ENCODE assay signal across 14 mouse cellular contexts in genomic region chr5:23517839-23518238, GRCm38 (mm10).
A peak's percentile ranks its signal among the peaks of the same experiment; 100 is the strongest.
DNase-seq lines count a peak whose midpoint lies in the region; ATAC-seq and TF ChIP-seq lines count a peak whose summit lies in the region.
"Had no signal": no experiment of that assay in that cellular context is flagged by ENCODE, and none has a peak within 500 bp of the region (broad histone marks: within the 10 kb centered on the region; RNA-seq: fewer than 3 reads in every experiment).

No protein-coding gene starts in this region.

- no peak for TF ChIP-seq CTCF in thymus, adult 2 months (IDR thresholded peaks at IDR 0.05; ENCODE audit: borderline replicate concordance, control insufficient read depth, extremely low read depth, insufficient read depth, low read length, poor library complexity)

- no peak overlapping the region for H3K4me2 ChIP-seq in hindbrain, embryonic 16.5 days (ENCODE audit: low read length)
- H3K4me2 ChIP-seq: liver, embryonic 12.5 days; neural tube, embryonic 12.5 days had no signal

- no peak overlapping the region for H3K9ac ChIP-seq in hindbrain, embryonic 16.5 days (ENCODE audit: low read depth, low read length)
- H3K9ac ChIP-seq: liver, embryonic 12.5 days; neural tube, embryonic 12.5 days had no signal

- H3K27ac ChIP-seq in hindbrain, embryonic 16.5 days (ENCODE audit: low read depth, low read length), result 0 out of 2 replicates have a peak overlapping the region, but pooled peaks have one; percentile 26
- H3K27ac ChIP-seq in thymus, adult 2 months (ENCODE audit: control insufficient read depth, insufficient read depth, low read length), result no peak overlapping the region
- H3K27ac ChIP-seq: liver, embryonic 12.5 days; neural tube, embryonic 12.5 days had no signal

- no peaks in the 10 kb centered on the region for H3K27me3 ChIP-seq in hindbrain, embryonic 16.5 days (replicated peaks; ENCODE audit: control insufficient read depth, insufficient read depth, low read length)
- no peaks in the 10 kb centered on the region for H3K27me3 ChIP-seq in thymus, adult 2 months (ENCODE audit: control insufficient read depth, insufficient read depth, low read length)
- H3K27me3 ChIP-seq: CH12.LX; liver, embryonic 12.5 days; neural tube, embryonic 12.5 days had no signal

- H3K4me3 ChIP-seq in hindbrain, embryonic 16.5 days (ENCODE audit: low read length), result no peak overlapping the region
- H3K4me3 ChIP-seq in thymus, adult 2 months (ENCODE audit: control insufficient read depth, insufficient read depth, low read length), result no peak overlapping the region
- H3K4me3 ChIP-seq: erythroblast, embryonic 14.5 days; liver, embryonic 12.5 days; neural tube, embryonic 12.5 days had no signal

- no peaks in the 10 kb centered on the region for H3K9me3 ChIP-seq in hindbrain, embryonic 16.5 days (ENCODE audit: control insufficient read depth, low read length)
- H3K9me3 ChIP-seq: liver, embryonic 12.5 days; neural tube, embryonic 12.5 days had no signal

- peak; percentile 69 to 76 for DNase-seq in frontal cortex, adult 2 months (ENCODE audit: extremely low spot score in 1 of 2, low spot score in 1 of 2)
- DNase-seq in frontal cortex, postnatal 14 days (ENCODE audit: low spot score in 2 of 2), result no peak
- DNase-seq in left cerebral cortex, adult 11 months (ENCODE audit: low spot score), result peak; percentile 66
- no peak for DNase-seq in left cerebral cortex, postnatal 10 days (ENCODE audit: extremely low spot score in 1 of 2, low spot score in 2 of 2)
- DNase-seq in right cerebral cortex, adult 2 months (ENCODE audit: low spot score in 2 of 2), result peak; percentile 61 to 71
- DNase-seq in testis, postnatal 14 days (ENCODE audit: low spot score), result no peak
- DNase-seq in thymus, adult 2 months, result no peak
- DNase-seq: kidney, postnatal 36 days had no signal

- no peak for ATAC-seq in hindbrain, embryonic 16.5 days
- ATAC-seq: inflammation-experienced regulatory T-cells, adult 6 months; liver, embryonic 12.5 days had no signal

- 57% methylated on average over 4 of the region's 4 CpGs for WGBS in hindbrain, embryonic 16.5 days
- WGBS in thymus, adult 2 months, result 92% methylated on average over 4 of the region's 4 CpGs

- no peak for TF ChIP-seq POLR2A in thymus, adult 2 months (IDR thresholded peaks at IDR 0.05; ENCODE audit: control insufficient read depth, extremely low read depth, insufficient read depth, low read length, poor library complexity)

- H3K36me3 ChIP-seq in hindbrain, embryonic 16.5 days (ENCODE audit: control insufficient read depth, insufficient read depth, low read length), result peaks cover 14% of the 10 kb centered on the region
- H3K36me3 ChIP-seq in thymus, adult 2 months (ENCODE audit: control insufficient read depth, insufficient read depth, low read length), result peaks cover 26% of the 10 kb centered on the region

- H3K4me1 ChIP-seq in hindbrain, embryonic 16.5 days (ENCODE audit: control insufficient read depth, insufficient read depth, low read depth, low read length), result peaks cover 7% of the 10 kb centered on the region
- H3K4me1 ChIP-seq in thymus, adult 2 months (replicated peaks; ENCODE audit: control insufficient read depth, insufficient read depth, low read length), result peaks cover 5% of the 10 kb centered on the region

- intact Hi-C loops in left cerebral cortex, postnatal 10 days (cut with DNase I), result no loop called here

Comparison
In these comparisons a context has a peak if more than half of its experiments do, and no peak if none do; other contexts are left out.
1. DNase-seq: peak in frontal cortex, adult 2 months (2 of 2), left cerebral cortex, adult 11 months (single experiment) and right cerebral cortex, adult 2 months (2 of 2); none in frontal cortex, postnatal 14 days (0 of 2), left cerebral cortex, postnatal 10 days (0 of 2), testis, postnatal 14 days (single experiment) and thymus, adult 2 months (single experiment).